Mouse (Mus musculus) myocyte (in vitro differentiated cells): ENCODE measurements around the gene Irs4.

Source experiments
- MYOD1 ChIP-seq, 3 experiments: IDR thresholded peaks; one replicate each; pipeline ENCODE4 v1.6.1; 2011; ENCODE audit warnings: control low read depth in 2 of 3, low read depth in 2 of 3, mild to moderate bottlenecking in 2 of 3, moderate library complexity in 1 of 3; ENCODE audit not compliant: insufficient read length in 2 of 3, control insufficient read depth in 1 of 3
- MYOG ChIP-seq, 3 experiments: IDR thresholded peaks; one replicate each; pipeline ENCODE4 v1.6.1; 2011; ENCODE audit warnings: control low read depth in 2 of 3, low read depth in 2 of 3, mild to moderate bottlenecking in 2 of 3; ENCODE audit not compliant: insufficient read length in 2 of 3, control insufficient read depth in 1 of 3, insufficient read depth in 1 of 3
- POLR2A ChIP-seq: IDR thresholded peaks from one replicate; pipeline ENCODE4 v1.6.1; 2011; ENCODE audit warnings: low read depth, mild to moderate bottlenecking, control low read depth, moderate library complexity; ENCODE audit not compliant: insufficient read length
- POLR2AphosphoS2 ChIP-seq: IDR thresholded peaks from one replicate; pipeline ENCODE4 v1.6.1; 2011; ENCODE audit warnings: low read depth, control low read depth; ENCODE audit not compliant: insufficient read length
- TCF12 ChIP-seq: IDR thresholded peaks from one replicate; pipeline ENCODE4 v1.6.1; 2011; ENCODE audit warnings: mild to moderate bottlenecking, control low read depth; ENCODE audit not compliant: poor library complexity, insufficient read depth, severe bottlenecking
- TCF3 ChIP-seq: IDR thresholded peaks from one replicate; pipeline ENCODE4 v1.6.1; 2011; ENCODE audit warnings: low read depth, control low read depth; ENCODE audit not compliant: insufficient read length
- USF1 ChIP-seq: IDR thresholded peaks from one replicate; pipeline ENCODE4 v1.6.1; 2011; ENCODE audit warnings: low read depth, mild to moderate bottlenecking, control low read depth, moderate library complexity

GRCm38 (mm10) chrX:141750360-141750759, 25.3 kb upstream of the Irs4 start:
- TF ChIP-seq USF1 (no peak), TCF12 (no peak), MYOD1 (IDR thresholded peaks at IDR 0.05; ENCODE audit: control insufficient read depth in 1 of 3, insufficient read length in 2 of 3, low read depth in 2 of 3) (no peak), POLR2A (no peak), POLR2AphosphoS2 (no peak), TCF3 (no peak), MYOG (IDR thresholded peaks at IDR 0.05; ENCODE audit: control insufficient read depth in 1 of 3, insufficient read depth in 1 of 3, insufficient read length in 2 of 3, low read depth in 2 of 3) (no peak)
